Mouse (Mus musculus) thymus, adult 2 months (tissue): ENCODE measurements around the gene Rap2b. TPM values are rescaled to one million over a fixed set of nuclear protein-coding genes. Genes with fewer than 3 reads are reported as not detected.

Experiments
- DNase-seq: peaks from one replicate; pipeline ENCODE4 v3.0.0; 2021
- H3K27ac ChIP-seq: fragments of 200-500 bp; 2 replicates; pipeline ENCODE4 v1.5.1; 2012; ENCODE audit warnings: low read length, control low read depth; ENCODE audit not compliant: control insufficient read depth, insufficient read depth
- H3K27me3 ChIP-seq: fragments of 200-500 bp; 2 replicates; pipeline ENCODE4 v1.6.1; 2012; ENCODE audit warnings: mild to moderate bottlenecking, low read length, moderate library complexity, mixed read lengths; ENCODE audit not compliant: control insufficient read depth, insufficient read depth
- H3K36me3 ChIP-seq: fragments of 200-500 bp; 2 replicates; pipeline ENCODE4 v1.6.1; 2012; ENCODE audit warnings: mild to moderate bottlenecking, low read length, moderate library complexity; ENCODE audit not compliant: control insufficient read depth, insufficient read depth
- H3K4me1 ChIP-seq: fragments of 200-500 bp; replicated peaks from 2 replicates; pipeline ENCODE4 v1.6.1; 2012; ENCODE audit warnings: low read length; ENCODE audit not compliant: control insufficient read depth, insufficient read depth
- H3K4me3 ChIP-seq: fragments of 200-500 bp; 2 replicates; pipeline ENCODE4 v1.5.1; 2012; ENCODE audit warnings: mild to moderate bottlenecking, low read length, control low read depth, moderate library complexity; ENCODE audit not compliant: control insufficient read depth, insufficient read depth
- CTCF ChIP-seq: fragments of 200-500 bp; IDR thresholded peaks from 2 replicates; pipeline ENCODE4 v1.5.1; 2012; ENCODE audit warnings: mild to moderate bottlenecking, control low read depth, low read length, moderate library complexity, borderline replicate concordance; ENCODE audit not compliant: control insufficient read depth, poor library complexity, insufficient read depth; ENCODE audit errors: extremely low read depth
- POLR2A ChIP-seq: fragments of 200-500 bp; IDR thresholded peaks from 2 replicates; pipeline ENCODE4 v1.6.1; 2012; ENCODE audit warnings: mild to moderate bottlenecking, low read length, control low read depth, moderate library complexity; ENCODE audit not compliant: control insufficient read depth, poor library complexity, insufficient read depth; ENCODE audit errors: extremely low read depth
- WGBS: fragments of 180-500 bp; shearing (Covaris S2); methylation state at CpG from one replicate; pipeline ENCODE4 v1.1.7; 2018; 5-methylcytosine and 5-hydroxymethylcytosine counted together
- polyA plus RNA-seq: library from polyadenylated mRNA; depleted of rRNA; stranded (reverse); fragments of >200 nt; gene quantifications from 2 replicates; pipeline ENCODE4 v1.2.3, GENCODE M21; 2012

Gene Rap2b
- polyA plus RNA-seq, 1 experiment: 11.1 TPM

- Histone ChIP-seq H3K27me3 (no peaks in the 10 kb centered on the region), H3K4me3 (no peak overlapping the region), H3K27ac (no peak overlapping the region), H3K4me1 (peaks cover 7% of the 10 kb centered on the region), H3K36me3 (no peaks in the 10 kb centered on the region)
- 14% methylated on average over 7 of the region's 7 CpGs for WGBS
- TF ChIP-seq CTCF: no peak
- TF ChIP-seq POLR2A: no peak
- no peak for DNase-seq
Measured at GRCm38 (mm10) chr3:61358756-61359293, 2.6 kb upstream of the Rap2b start.

GRCm38 (mm10) chr3:61362821-61363160, 1.4 kb downstream of the Rap2b start:
- Histone ChIP-seq H3K4me1 (peaks cover 9% of the 10 kb centered on the region), H3K27ac (peak overlapping the region; percentile 44; the same call in 1 of the 2 replicates), H3K27me3 (no peaks in the 10 kb centered on the region), H3K36me3 (no peaks in the 10 kb centered on the region), H3K4me3 (peak overlapping the region; percentile 64)
- 6% methylated on average over 9 of the region's 9 CpGs for WGBS
- DNase-seq: no peak
- TF ChIP-seq POLR2A: no peak
- TF ChIP-seq CTCF: no peak

GRCm38 (mm10) chr3:61363161-61363988, 1.9 kb downstream of the Rap2b start:
- H3K4me3 ChIP-seq: peak overlapping the region; percentile 64
- H3K27ac ChIP-seq: peak overlapping the region; percentile 44; the same call in 1 of the 2 replicates
- peaks cover 9% of the 10 kb centered on the region for H3K4me1 ChIP-seq
- WGBS: 1% methylated on average over 30 of the region's 30 CpGs
- H3K27me3 ChIP-seq: no peaks in the 10 kb centered on the region
- no peaks in the 10 kb centered on the region for H3K36me3 ChIP-seq
- no peak for TF ChIP-seq CTCF
- peak; percentile 17; the same call in 1 of the 2 replicates for TF ChIP-seq POLR2A
- DNase-seq: peak; percentile 88

DNA sequence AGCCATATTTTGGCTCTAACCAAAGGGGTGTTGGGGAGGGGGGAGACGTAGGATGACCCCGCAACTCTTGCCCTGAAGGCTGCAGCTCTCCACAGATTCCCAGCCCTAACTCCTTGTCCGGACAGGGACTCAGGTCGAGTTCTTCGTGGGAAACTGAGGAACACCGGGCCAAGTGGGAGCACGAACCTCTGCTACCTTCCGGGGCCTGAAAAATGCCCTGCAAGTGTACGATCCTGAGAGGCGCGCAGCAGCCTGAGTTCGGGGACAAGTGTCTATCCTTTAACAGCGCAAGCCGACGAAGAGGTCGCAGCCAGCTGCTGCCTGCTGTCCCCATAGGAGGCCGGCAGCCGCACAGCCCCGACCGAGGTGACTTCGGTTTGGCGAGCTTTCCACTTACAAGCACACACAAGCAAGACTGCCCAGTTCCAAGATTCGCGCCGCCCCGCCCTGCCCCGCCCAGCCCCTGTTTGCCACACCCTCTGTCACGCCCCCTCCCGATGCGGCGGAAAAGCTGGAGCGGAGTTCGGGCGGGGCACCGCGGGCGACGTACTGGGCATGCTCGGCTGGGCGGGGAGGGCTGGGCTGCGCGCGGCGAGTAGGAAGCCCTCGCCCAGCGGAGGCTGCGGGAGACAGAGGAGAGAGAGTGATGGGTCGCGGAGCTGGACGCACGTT, 2.7 kb downstream of the Rap2b start:
- TF ChIP-seq POLR2A (peak; percentile 90), CTCF (0 out of 2 replicates have a peak, but pooled peaks have one; percentile 31)
- H3K36me3 ChIP-seq: no peaks in the 10 kb centered on the region
- H3K27ac ChIP-seq: peak overlapping the region; percentile 17; the same call in 1 of the 2 replicates
- peak overlapping the region; percentile 69 for H3K4me3 ChIP-seq
- no peaks in the 10 kb centered on the region for H3K27me3 ChIP-seq
- WGBS: under 1% methylated on average over 51 of the region's 51 CpGs
- peak; percentile 94 for DNase-seq
- H3K4me1 ChIP-seq: peaks cover 7% of the 10 kb centered on the region

- Histone ChIP-seq H3K4me1 (peaks cover 7% of the 10 kb centered on the region), H3K27ac (no peak overlapping the region), H3K36me3 (no peaks in the 10 kb centered on the region), H3K27me3 (no peaks in the 10 kb centered on the region), H3K4me3 (peak overlapping the region; percentile 69)
- TF ChIP-seq POLR2A (no peak), CTCF (0 out of 2 replicates have a peak, but pooled peaks have one; percentile 6)
- under 1% methylated on average over 33 of the region's 33 CpGs for WGBS
- no peak for DNase-seq
Measured at GRCm38 (mm10) chr3:61364661-61364977, 3.2 kb downstream of the Rap2b start.

GRCm38 (mm10) chr3:61364978-61365778, 3.7 kb downstream of the Rap2b start:
- Histone ChIP-seq H3K27ac (peak overlapping the region; percentile 22; the same call in 1 of the 2 replicates), H3K4me1 (peaks cover 7% of the 10 kb centered on the region), H3K27me3 (no peaks in the 10 kb centered on the region), H3K36me3 (no peaks in the 10 kb centered on the region), H3K4me3 (peak overlapping the region; percentile 69)
- TF ChIP-seq POLR2A: no peak
- peak; percentile 47 for DNase-seq
- under 1% methylated on average over 68 of the region's 68 CpGs for WGBS
